Mouse (Mus musculus): Measurements from ENCODE around the gene Bmpr2. TPM values are rescaled to one million over a fixed set of nuclear protein-coding genes. Genes with fewer than 3 reads are reported as not detected.

Bmpr2 gene
- polyA plus RNA-seq, 1 experiment from 2014 or later = 19.1 TPM

- Histone ChIP-seq H3K79me2 (ENCODE audit: inconsistent target) (peaks cover 54% of the 10 kb centered on the region), H3K27ac (peak overlapping the region; percentile 67), H3K36me3 (ENCODE audit: inconsistent target) (no peaks in the 10 kb centered on the region), H3K4me3 (ENCODE audit: inconsistent target) (peak overlapping the region; percentile 93)
- 3% methylated on average over 27 of the region's 27 CpGs for WGBS (ENCODE audit: missing documents)
Measured at GRCm38 (mm10) chr1:59764407-59764971, 1.3 kb downstream of the Bmpr2 start.

- Histone ChIP-seq H3K36me3 (ENCODE audit: inconsistent target) (no peaks in the 10 kb centered on the region), H3K79me2 (ENCODE audit: inconsistent target) (peaks cover 62% of the 10 kb centered on the region), H3K4me3 (ENCODE audit: inconsistent target) (peak overlapping the region; percentile 93), H3K27ac (0 out of 2 replicates have a peak overlapping the region, but pooled peaks have one; percentile 46)
- WGBS (ENCODE audit: missing documents) = 1% methylated on average over 4 of the region's 4 CpGs
Measured at GRCm38 (mm10) chr1:59765279-59765678, 2.1 kb downstream of the Bmpr2 start.

GRCm38 (mm10) chr1:59766626-59767025 lies 3.4 kb downstream of the Bmpr2 start:
- Histone ChIP-seq H3K4me3 (ENCODE audit: inconsistent target) (peak overlapping the region; percentile 93), H3K36me3 (ENCODE audit: inconsistent target) (no peaks in the 10 kb centered on the region), H3K79me2 (ENCODE audit: inconsistent target) (peaks cover 75% of the 10 kb centered on the region), H3K27ac (peak overlapping the region; percentile 46)

- WGBS (ENCODE audit: missing documents) = 92% methylated on average over 3 of the region's 3 CpGs
- Histone ChIP-seq H3K27ac (no peak overlapping the region), H3K79me2 (ENCODE audit: inconsistent target) (peaks cover 100% of the 10 kb centered on the region), H3K36me3 (ENCODE audit: inconsistent target) (no peaks in the 10 kb centered on the region), H3K4me3 (ENCODE audit: inconsistent target) (no peak overlapping the region)
Measured at GRCm38 (mm10) chr1:59771871-59772270, 8.7 kb downstream of the Bmpr2 start.

GRCm38 (mm10) chr1:59781080-59781479 lies 17.9 kb downstream of the Bmpr2 start:
- 82% methylated on average over 1 of the region's 1 CpGs for WGBS (ENCODE audit: missing documents)
- Histone ChIP-seq H3K27ac (no peak overlapping the region), H3K36me3 (ENCODE audit: inconsistent target) (no peaks in the 10 kb centered on the region), H3K4me3 (ENCODE audit: inconsistent target) (no peak overlapping the region), H3K79me2 (ENCODE audit: inconsistent target) (peaks cover 98% of the 10 kb centered on the region)

- no peaks in the 10 kb centered on the region for H3K36me3 ChIP-seq (ENCODE audit: inconsistent target)
- 95% methylated on average over 6 of the region's 6 CpGs for WGBS (ENCODE audit: missing documents)
- H3K27ac ChIP-seq = no peak overlapping the region
- no peak overlapping the region for H3K4me3 ChIP-seq (ENCODE audit: inconsistent target)
- peaks cover 94% of the 10 kb centered on the region for H3K79me2 ChIP-seq (ENCODE audit: inconsistent target)
Measured at GRCm38 (mm10) chr1:59788975-59789374, 25.8 kb downstream of the Bmpr2 start.

- 94% methylated on average over 3 of the region's 5 CpGs for WGBS (ENCODE audit: missing documents)
- Histone ChIP-seq H3K27ac (no peak overlapping the region), H3K79me2 (ENCODE audit: inconsistent target) (peaks cover 97% of the 10 kb centered on the region), H3K4me3 (ENCODE audit: inconsistent target) (no peak overlapping the region), H3K36me3 (ENCODE audit: inconsistent target) (no peaks in the 10 kb centered on the region)
Measured at GRCm38 (mm10) chr1:59789741-59790140, 26.5 kb downstream of the Bmpr2 start.

- WGBS (ENCODE audit: missing documents) = 100% methylated on average over 1 of the region's 1 CpGs
- peaks cover 100% of the 10 kb centered on the region for H3K79me2 ChIP-seq (ENCODE audit: inconsistent target)
- H3K4me3 ChIP-seq (ENCODE audit: inconsistent target) = no peak overlapping the region
- no peak overlapping the region for H3K27ac ChIP-seq
- no peaks in the 10 kb centered on the region for H3K36me3 ChIP-seq (ENCODE audit: inconsistent target)
Measured at GRCm38 (mm10) chr1:59795336-59795735, 32.1 kb downstream of the Bmpr2 start.

GRCm38 (mm10) chr1:59797865-59798264 lies 34.7 kb downstream of the Bmpr2 start:
- no peaks in the 10 kb centered on the region for H3K36me3 ChIP-seq (ENCODE audit: inconsistent target)
- H3K4me3 ChIP-seq (ENCODE audit: inconsistent target) = no peak overlapping the region
- H3K79me2 ChIP-seq (ENCODE audit: inconsistent target) = peaks cover 100% of the 10 kb centered on the region
- H3K27ac ChIP-seq = no peak overlapping the region
- WGBS (ENCODE audit: missing documents) = 90% methylated on average over 2 of the region's 2 CpGs

GRCm38 (mm10) chr1:59804363-59804762 lies 41.2 kb downstream of the Bmpr2 start:
- Histone ChIP-seq H3K27ac (no peak overlapping the region), H3K4me3 (ENCODE audit: inconsistent target) (no peak overlapping the region), H3K36me3 (ENCODE audit: inconsistent target) (no peaks in the 10 kb centered on the region), H3K79me2 (ENCODE audit: inconsistent target) (peaks cover 97% of the 10 kb centered on the region; the same call in 1 of the 2 replicates)
- WGBS (ENCODE audit: missing documents) = 100% methylated on average over 1 of the region's 2 CpGs

- H3K27ac ChIP-seq = no peak overlapping the region
- no peaks in the 10 kb centered on the region; the same call in 1 of the 2 replicates for H3K36me3 ChIP-seq (ENCODE audit: inconsistent target)
- peaks cover 50% of the 10 kb centered on the region; the same call in 1 of the 2 replicates for H3K79me2 ChIP-seq (ENCODE audit: inconsistent target)
- 84% methylated on average over 2 of the region's 2 CpGs for WGBS (ENCODE audit: missing documents)
- H3K4me3 ChIP-seq (ENCODE audit: inconsistent target) = no peak overlapping the region
Measured at GRCm38 (mm10) chr1:59809921-59810320, 46.7 kb downstream of the Bmpr2 start.

- no peak overlapping the region for H3K4me3 ChIP-seq (ENCODE audit: inconsistent target)
- H3K79me2 ChIP-seq (ENCODE audit: inconsistent target) = peaks cover 23% of the 10 kb centered on the region; the same call in 1 of the 2 replicates
- no peak overlapping the region for H3K27ac ChIP-seq
- H3K36me3 ChIP-seq (ENCODE audit: inconsistent target) = peaks cover 26% of the 10 kb centered on the region
- WGBS (ENCODE audit: missing documents) = 78% methylated on average over 4 of the region's 4 CpGs
Measured at GRCm38 (mm10) chr1:59812782-59813181, 49.6 kb downstream of the Bmpr2 start.

GRCm38 (mm10) chr1:59825421-59825820 lies 62.2 kb downstream of the Bmpr2 start:
- Histone ChIP-seq H3K79me2 (ENCODE audit: inconsistent target) (no peaks in the 10 kb centered on the region), H3K27ac (no peak overlapping the region), H3K36me3 (ENCODE audit: inconsistent target) (no peaks in the 10 kb centered on the region), H3K4me3 (ENCODE audit: inconsistent target) (no peak overlapping the region)

GRCm38 (mm10) chr1:59826583-59826982 lies 63.4 kb downstream of the Bmpr2 start:
- 94% methylated on average over 8 of the region's 8 CpGs for WGBS (ENCODE audit: missing documents)

GRCm38 (mm10) chr1:59829410-59829809 lies 66.2 kb downstream of the Bmpr2 start:
- Histone ChIP-seq H3K79me2 (ENCODE audit: inconsistent target) (no peaks in the 10 kb centered on the region), H3K4me3 (ENCODE audit: inconsistent target) (no peak overlapping the region), H3K36me3 (ENCODE audit: inconsistent target) (no peaks in the 10 kb centered on the region), H3K27ac (no peak overlapping the region)
- 91% methylated on average over 2 of the region's 2 CpGs for WGBS (ENCODE audit: missing documents)

More at GRCm38 (mm10) chr1:59826583-59826982, 63.4 kb downstream of the Bmpr2 start:
- H3K4me3 ChIP-seq (ENCODE audit: inconsistent target) = no peak overlapping the region
- no peak overlapping the region for H3K27ac ChIP-seq
- H3K36me3 ChIP-seq (ENCODE audit: inconsistent target) = no peaks in the 10 kb centered on the region
- no peaks in the 10 kb centered on the region for H3K79me2 ChIP-seq (ENCODE audit: inconsistent target)

- Histone ChIP-seq H3K79me2 (ENCODE audit: inconsistent target) (no peaks in the 10 kb centered on the region), H3K36me3 (ENCODE audit: inconsistent target) (no peaks in the 10 kb centered on the region), H3K4me3 (ENCODE audit: inconsistent target) (no peak overlapping the region), H3K27ac (no peak overlapping the region)
- WGBS (ENCODE audit: missing documents) = 24% methylated on average over 4 of the region's 6 CpGs
Measured at GRCm38 (mm10) chr1:59830194-59830593, 67.0 kb downstream of the Bmpr2 start.
